Mouse (Mus musculus): ENCODE measurements at regions not wholly inside any gene's neighbourhood (a gene's known extent, or its start where the extent isn't known, plus 50 kb on each side); places are given as distances from the start of the nearest gene placed in this dataset.

DNA sequence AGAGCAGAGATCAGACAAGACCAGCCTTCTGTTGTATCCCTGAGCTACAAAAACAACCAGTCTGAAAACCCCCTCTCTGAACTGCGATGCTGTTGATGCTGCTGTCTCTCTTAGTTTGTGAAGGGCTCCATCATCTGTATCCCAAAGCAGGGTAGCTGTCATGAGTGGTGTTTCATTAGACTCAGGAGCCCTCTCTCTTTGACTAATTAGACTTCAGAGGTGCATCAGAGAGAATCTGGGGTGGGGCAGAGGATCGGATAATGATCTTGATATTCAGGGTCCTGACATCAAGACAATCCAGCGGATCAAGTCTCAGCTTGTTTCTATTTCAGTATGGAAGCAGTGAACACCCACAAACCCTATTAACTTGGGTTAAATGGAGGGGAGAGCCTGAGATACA lies 70.6 kb upstream of the Slc24a4 start:
- peak overlapping the region; percentile 70 for H3K27ac ChIP-seq
- H3K36me3 ChIP-seq, result no peaks in the 10 kb centered on the region
- H3K4me1 ChIP-seq (replicated peaks), result peaks cover 11% of the 10 kb centered on the region
- no peaks in the 10 kb centered on the region for H3K27me3 ChIP-seq
- WGBS, result 41% methylated on average over 3 of the region's 3 CpGs
- no peak overlapping the region for H3K4me2 ChIP-seq
- peak; percentile 44; the same call in 1 of the 2 replicates for ATAC-seq (ENCODE audit: low FRiP score)
- no peak overlapping the region for H3K4me3 ChIP-seq
- H3K9ac ChIP-seq, result no peak overlapping the region
- H3K9me3 ChIP-seq, result no peaks in the 10 kb centered on the region

DNA sequence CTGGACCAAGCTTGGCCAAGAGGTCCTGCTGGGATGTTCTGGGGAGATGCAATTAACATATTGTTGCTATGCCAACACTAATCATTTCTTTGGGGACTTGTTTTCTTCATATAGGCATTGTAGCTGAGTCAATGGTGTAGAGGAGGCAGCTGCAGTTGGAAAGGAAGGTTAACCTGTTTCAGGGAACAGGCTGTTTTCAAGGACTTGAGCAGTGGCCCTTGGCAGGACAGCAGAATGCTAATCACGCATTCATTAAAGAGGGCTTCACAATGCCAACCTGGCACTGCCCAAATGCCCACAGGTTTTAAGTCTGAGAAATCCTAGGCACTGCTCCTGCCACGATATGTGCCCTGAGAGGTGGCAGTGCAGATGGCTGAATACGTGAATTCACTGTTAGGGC lies 70.1 kb upstream of the Slc24a4 start:
- 32% methylated on average over 3 of the region's 3 CpGs for WGBS
- peak overlapping the region; percentile 70 for H3K27ac ChIP-seq
- peak; percentile 71 for ATAC-seq (ENCODE audit: low FRiP score)

DNA sequence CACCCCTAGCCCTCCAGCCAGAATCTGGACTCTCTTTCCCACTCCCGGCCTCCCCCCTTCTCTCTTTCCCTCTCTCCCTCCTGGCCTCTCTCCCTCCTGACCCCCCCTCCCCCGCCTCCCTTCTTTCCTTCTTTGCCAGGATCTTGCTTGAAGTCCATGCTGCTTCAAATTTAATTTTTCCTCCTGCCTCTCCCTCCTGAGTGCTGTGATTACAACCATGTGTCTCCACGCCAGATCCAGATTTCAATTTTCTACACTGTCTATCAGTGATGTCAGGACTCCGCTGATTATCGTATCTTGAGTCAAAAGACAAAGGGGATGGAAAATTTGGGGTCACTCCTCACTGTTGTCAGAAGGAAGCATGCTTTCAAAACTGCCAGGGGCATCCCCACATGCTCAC lies 67.4 kb upstream of the Slc24a4 start:
- 65% methylated on average over 5 of the region's 5 CpGs for WGBS

More for the DNA sequence above, 70.1 kb upstream of the Slc24a4 start:
- Histone ChIP-seq H3K9ac (no peak overlapping the region), H3K4me2 (no peak overlapping the region), H3K4me1 (replicated peaks) (peaks cover 11% of the 10 kb centered on the region), H3K9me3 (no peaks in the 10 kb centered on the region), H3K36me3 (no peaks in the 10 kb centered on the region), H3K27me3 (no peaks in the 10 kb centered on the region), H3K4me3 (no peak overlapping the region)

DNA sequence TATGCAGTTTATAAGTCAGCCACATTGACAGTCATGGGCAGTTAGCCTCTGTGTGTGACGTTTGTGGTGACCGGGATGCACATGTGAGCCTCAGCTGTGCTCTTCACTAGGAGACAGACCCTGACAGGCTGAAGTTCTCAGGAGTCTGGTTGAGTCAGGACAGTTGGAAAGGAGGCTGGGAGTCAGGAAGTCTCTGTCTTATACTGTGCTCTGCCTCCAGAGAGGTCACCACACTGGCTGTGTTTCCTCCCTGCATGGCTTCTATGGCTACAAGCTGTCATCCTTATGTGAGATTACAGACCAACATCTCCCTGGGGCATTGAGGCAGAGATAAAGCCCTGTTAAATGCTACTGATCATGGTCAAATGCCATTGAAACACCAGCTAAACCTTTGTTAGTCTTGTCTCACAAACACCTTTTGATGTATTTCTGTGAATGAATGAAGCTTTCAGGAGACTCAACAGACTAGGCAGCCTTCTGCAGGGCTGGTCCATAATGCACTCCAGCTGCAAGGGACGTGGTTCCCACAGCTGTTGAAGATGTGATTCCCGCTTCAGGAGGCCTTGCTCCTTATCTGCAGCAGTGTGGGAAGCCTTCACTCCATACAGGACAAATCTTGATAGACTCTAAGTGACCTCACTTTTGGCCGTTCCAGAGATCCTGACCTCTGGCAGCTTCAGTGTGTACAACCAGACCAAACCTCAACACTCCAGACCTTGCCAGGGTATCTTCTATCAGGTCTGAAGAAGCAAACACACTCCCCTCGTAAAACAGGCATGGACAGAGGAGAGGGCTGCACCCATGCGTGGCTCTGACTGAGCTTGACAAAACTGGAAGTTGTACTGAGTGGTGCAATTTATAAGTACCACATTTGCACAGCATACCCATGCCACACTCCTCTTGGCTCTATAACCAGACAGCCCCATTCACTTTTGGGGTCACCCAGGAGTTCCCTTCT lies 66.6 kb upstream of the Slc24a4 start:
- Histone ChIP-seq H3K27me3 (no peaks in the 10 kb centered on the region), H3K4me2 (no peak overlapping the region), H3K4me1 (replicated peaks) (peaks cover 22% of the 10 kb centered on the region), H3K9me3 (no peaks in the 10 kb centered on the region), H3K36me3 (no peaks in the 10 kb centered on the region), H3K9ac (no peak overlapping the region), H3K4me3 (no peak overlapping the region), H3K27ac (no peak overlapping the region)
- 74% methylated on average over 7 of the region's 7 CpGs for WGBS
- ATAC-seq (ENCODE audit: low FRiP score), result no peak

More for the DNA sequence above, 67.4 kb upstream of the Slc24a4 start:
- Histone ChIP-seq H3K4me3 (no peak overlapping the region), H3K4me1 (replicated peaks) (peaks cover 22% of the 10 kb centered on the region), H3K27ac (no peak overlapping the region), H3K4me2 (no peak overlapping the region), H3K9ac (no peak overlapping the region), H3K36me3 (no peaks in the 10 kb centered on the region), H3K9me3 (no peaks in the 10 kb centered on the region), H3K27me3 (no peaks in the 10 kb centered on the region)
- no peak for ATAC-seq (ENCODE audit: low FRiP score)

GRCm38 (mm10) chr12:102062648-102063047 lies 65.9 kb upstream of the Slc24a4 start:
- Histone ChIP-seq H3K9me3 (no peaks in the 10 kb centered on the region), H3K9ac (no peak overlapping the region), H3K27me3 (no peaks in the 10 kb centered on the region), H3K4me3 (no peak overlapping the region), H3K27ac (no peak overlapping the region), H3K4me1 (replicated peaks) (peaks cover 22% of the 10 kb centered on the region), H3K4me2 (no peak overlapping the region), H3K36me3 (no peaks in the 10 kb centered on the region)
- 80% methylated on average over 7 of the region's 7 CpGs for WGBS
- no peak for ATAC-seq (ENCODE audit: low FRiP score)

- WGBS, result 82% methylated on average over 6 of the region's 6 CpGs
- H3K4me2 ChIP-seq, result no peak overlapping the region
- peaks cover 17% of the 10 kb centered on the region for H3K4me1 ChIP-seq (replicated peaks)
- H3K27ac ChIP-seq, result no peak overlapping the region
- no peaks in the 10 kb centered on the region for H3K27me3 ChIP-seq
- no peak overlapping the region for H3K4me3 ChIP-seq
- H3K9ac ChIP-seq, result no peak overlapping the region
- no peak for ATAC-seq (ENCODE audit: low FRiP score)
- no peaks in the 10 kb centered on the region for H3K36me3 ChIP-seq
- H3K9me3 ChIP-seq, result no peaks in the 10 kb centered on the region
Measured at GRCm38 (mm10) chr12:102063211-102063610, 65.3 kb upstream of the Slc24a4 start.

DNA sequence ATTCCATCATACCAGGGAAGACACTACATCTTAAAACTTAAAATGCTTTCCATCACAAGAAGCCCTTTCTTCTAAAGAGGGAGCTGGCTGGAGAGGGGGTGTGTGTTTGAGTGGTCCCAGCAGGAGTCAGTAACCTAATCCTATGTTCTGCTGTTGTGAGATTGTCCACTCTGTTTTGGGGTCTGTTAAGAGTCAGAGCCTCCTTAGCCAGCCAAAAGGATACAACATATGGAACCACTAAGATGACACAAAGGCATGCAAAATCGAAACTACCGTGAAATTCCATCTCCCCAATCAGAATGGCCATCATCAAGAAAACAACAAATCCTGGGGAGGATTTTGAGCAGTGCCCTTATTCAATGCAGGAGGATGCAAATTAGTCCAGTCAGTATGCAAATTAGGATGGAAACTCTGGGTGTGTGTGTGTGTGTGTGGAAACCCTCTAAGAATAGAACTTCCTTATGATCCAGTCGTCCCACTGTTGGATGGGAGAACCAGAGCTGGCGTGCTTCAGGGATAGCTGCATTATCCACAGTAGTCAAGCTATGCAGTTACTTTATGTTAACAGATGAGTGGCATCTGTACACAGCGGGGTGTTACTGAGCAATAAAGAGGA lies 63.7 kb upstream of the Slc24a4 start:
- ATAC-seq (ENCODE audit: low FRiP score), result peak; percentile 52; the same call in 1 of the 2 replicates
- WGBS, result 46% methylated on average over 5 of the region's 5 CpGs

GRCm38 (mm10) chr12:102067685-102068084 lies 60.8 kb upstream of the Slc24a4 start:
- no peaks in the 10 kb centered on the region for H3K9me3 ChIP-seq
- WGBS, result 93% methylated on average over 7 of the region's 7 CpGs
- no peaks in the 10 kb centered on the region for H3K36me3 ChIP-seq
- H3K27ac ChIP-seq, result no peak overlapping the region
- H3K4me2 ChIP-seq, result no peak overlapping the region
- no peak for ATAC-seq (ENCODE audit: low FRiP score)
- no peak overlapping the region for H3K4me3 ChIP-seq
- no peaks in the 10 kb centered on the region for H3K27me3 ChIP-seq
- H3K9ac ChIP-seq, result no peak overlapping the region
- peaks cover 18% of the 10 kb centered on the region for H3K4me1 ChIP-seq (replicated peaks)

More for the DNA sequence above, 63.7 kb upstream of the Slc24a4 start:
- H3K27ac ChIP-seq, result no peak overlapping the region
- H3K27me3 ChIP-seq, result no peaks in the 10 kb centered on the region
- no peak overlapping the region for H3K4me2 ChIP-seq
- peaks cover 11% of the 10 kb centered on the region for H3K4me1 ChIP-seq (replicated peaks)
- no peaks in the 10 kb centered on the region for H3K36me3 ChIP-seq
- no peaks in the 10 kb centered on the region for H3K9me3 ChIP-seq
- H3K4me3 ChIP-seq, result no peak overlapping the region
- no peak overlapping the region for H3K9ac ChIP-seq

GRCm38 (mm10) chr12:102069521-102070201 lies 58.9 kb upstream of the Slc24a4 start:
- Histone ChIP-seq H3K4me3 (no peak overlapping the region), H3K9ac (no peak overlapping the region), H3K4me1 (replicated peaks) (peaks cover 14% of the 10 kb centered on the region), H3K4me2 (no peak overlapping the region), H3K9me3 (no peaks in the 10 kb centered on the region), H3K27ac (no peak overlapping the region), H3K36me3 (no peaks in the 10 kb centered on the region), H3K27me3 (no peaks in the 10 kb centered on the region)
- WGBS, result 84% methylated on average over 10 of the region's 10 CpGs
- no peak for ATAC-seq (ENCODE audit: low FRiP score)

- Histone ChIP-seq H3K9me3 (no peaks in the 10 kb centered on the region), H3K9ac (no peak overlapping the region), H3K4me1 (replicated peaks) (0 out of 2 replicates have a peak, but pooled peaks cover 8% of the 10 kb centered on the region), H3K36me3 (no peaks in the 10 kb centered on the region), H3K27ac (0 out of 2 replicates have a peak overlapping the region, but pooled peaks have one; percentile 14), H3K4me2 (no peak overlapping the region), H3K27me3 (no peaks in the 10 kb centered on the region), H3K4me3 (no peak overlapping the region)
- ATAC-seq (ENCODE audit: low FRiP score), result 0 out of 2 replicates have a peak, but pooled peaks have one; percentile 34
- 72% methylated on average over 9 of the region's 9 CpGs for WGBS
Measured at GRCm38 (mm10) chr12:102071888-102072619, 56.5 kb upstream of the Slc24a4 start.

- H3K4me1 ChIP-seq (replicated peaks), result 0 out of 2 replicates have a peak, but pooled peaks cover 8% of the 10 kb centered on the region
- no peaks in the 10 kb centered on the region for H3K9me3 ChIP-seq
- H3K4me3 ChIP-seq, result no peak overlapping the region
- no peak overlapping the region for H3K27ac ChIP-seq
- no peaks in the 10 kb centered on the region for H3K36me3 ChIP-seq
- ATAC-seq (ENCODE audit: low FRiP score), result no peak
- H3K4me2 ChIP-seq, result no peak overlapping the region
- no peak overlapping the region for H3K9ac ChIP-seq
- 88% methylated on average over 3 of the region's 3 CpGs for WGBS
- H3K27me3 ChIP-seq, result no peaks in the 10 kb centered on the region
Measured at GRCm38 (mm10) chr12:102073540-102073939, 55.0 kb upstream of the Slc24a4 start.
